Mouse (Mus musculus) frontal cortex, postnatal 36 days (tissue): Measurements from ENCODE around the gene Hunk.

ENCODE experiments used
- DNase-seq, 2 experiments: peaks; one replicate each; pipeline ENCODE4 v3.0.0; 2022; ENCODE audit warnings: low spot score in 2 of 2

The Hunk gene

GRCm38 (mm10) chr16:90385688-90386513, at the start of gene Hunk:
Gene Hunk (plus strand): TSS chr16:90386013.
- DNase-seq: peak; percentile 70 to 73

DNA sequence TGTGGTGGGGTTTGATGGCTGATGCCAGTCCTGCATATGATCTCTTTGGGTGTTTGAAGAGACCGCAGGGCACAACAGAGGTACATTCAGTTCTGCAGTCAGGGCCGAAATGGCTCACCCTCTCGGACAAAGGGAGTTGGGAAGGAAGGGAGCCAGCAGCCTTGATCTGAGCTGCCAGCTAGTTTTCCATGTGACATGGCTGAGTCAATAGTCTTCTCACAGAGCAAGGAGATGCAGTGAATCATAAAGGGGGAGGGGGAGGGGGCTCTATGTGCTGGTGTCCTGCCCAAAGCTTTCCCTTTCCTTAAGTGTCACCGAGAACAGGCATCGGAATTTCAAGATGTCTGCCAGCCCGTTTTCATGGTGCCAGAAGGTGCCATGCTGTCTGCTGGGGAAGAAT, 46.8 kb upstream of the Hunk start:
- no peak for DNase-seq

DNA sequence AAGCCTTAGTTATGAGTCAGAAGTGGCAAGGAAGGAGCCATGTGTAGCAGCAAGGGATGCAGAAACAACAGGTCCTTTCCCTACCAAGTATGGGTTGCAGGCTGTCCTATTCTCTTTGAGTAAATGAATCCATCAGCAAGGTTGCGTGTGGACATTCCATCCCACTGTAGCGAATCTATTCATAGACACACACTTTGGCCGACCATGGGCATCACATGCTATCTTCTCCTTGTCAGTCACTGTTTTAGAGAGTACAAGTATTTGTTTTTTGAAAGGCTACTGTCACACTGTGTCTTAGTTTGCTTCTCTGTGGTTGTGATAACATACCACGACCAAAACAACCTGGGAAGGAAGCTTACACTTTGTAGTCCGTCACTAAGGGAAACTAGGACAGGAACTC, 44.7 kb upstream of the Hunk start:
- no peak for DNase-seq

DNA sequence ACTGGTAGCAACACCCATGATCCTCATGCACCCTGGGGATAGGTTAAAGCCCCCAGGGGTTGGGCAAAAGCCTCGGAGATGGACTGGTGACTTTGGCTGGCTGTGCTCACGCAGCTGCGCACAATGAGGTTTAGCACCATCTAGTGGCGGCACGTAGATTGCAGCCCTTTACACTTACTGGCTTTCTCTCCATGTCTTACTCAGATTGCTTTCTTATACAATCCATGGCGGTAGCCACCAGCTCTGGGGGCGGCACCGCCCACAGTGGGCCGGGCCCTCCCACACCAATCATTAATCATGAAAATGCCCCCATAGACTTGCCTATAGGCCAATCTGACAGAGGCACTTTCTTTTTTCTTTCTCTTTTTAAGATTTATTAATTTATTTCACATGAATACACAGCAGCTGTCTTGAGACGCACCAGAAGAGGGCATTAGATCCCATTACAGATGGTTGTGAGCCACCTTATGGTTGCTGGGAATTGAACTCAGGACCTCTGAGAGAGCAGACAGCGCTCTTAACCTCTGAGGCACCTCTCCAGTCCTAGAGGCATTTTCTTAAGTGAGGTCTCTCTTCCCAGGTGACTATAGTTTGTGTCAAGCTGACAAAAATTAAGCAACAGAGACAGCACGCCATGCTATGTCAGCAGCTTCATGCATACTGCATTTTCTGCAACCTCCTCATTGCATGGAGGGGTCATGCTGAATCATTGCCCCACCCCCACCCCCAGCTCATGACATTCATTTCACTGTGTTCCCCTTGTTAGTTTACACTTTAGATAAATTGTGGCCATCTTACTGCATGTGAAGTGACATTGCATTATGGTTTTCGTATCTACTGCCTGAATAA, 35.9 kb upstream of the Hunk start:
- DNase-seq: peak; percentile 56 to 87

GRCm38 (mm10) chr16:90351726-90352125, 34.1 kb upstream of the Hunk start:
- peak in 1 of 2 experiments; percentile 49 for DNase-seq

- peak in 1 of 2 experiments; percentile 20 for DNase-seq
Measured at GRCm38 (mm10) chr16:90352691-90353090, 33.1 kb upstream of the Hunk start.

GRCm38 (mm10) chr16:90353156-90353555, 32.7 kb upstream of the Hunk start:
- DNase-seq: peak in 1 of 2 experiments; percentile 43

- DNase-seq: no peak
Measured at GRCm38 (mm10) chr16:90359329-90359728, 26.5 kb upstream of the Hunk start.

DNA sequence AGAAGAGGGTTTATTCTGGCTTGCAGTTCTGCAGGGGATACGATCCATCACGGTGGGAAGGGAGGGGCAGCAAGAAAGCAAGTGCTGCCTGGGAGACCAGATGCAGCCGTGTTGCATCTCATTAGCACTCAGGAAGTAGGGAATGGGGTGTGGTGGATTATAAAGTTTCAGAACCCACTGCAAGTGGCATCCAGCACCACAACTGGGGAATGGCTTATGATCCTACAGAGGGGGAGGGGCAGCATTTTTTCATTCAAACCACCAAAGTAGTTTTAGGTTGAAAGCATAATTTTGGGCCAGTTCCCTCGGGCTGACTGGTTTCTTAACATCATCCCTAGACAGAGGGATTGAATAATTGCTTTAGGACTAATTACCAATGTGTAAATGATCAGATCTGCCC, 26.1 kb upstream of the Hunk start:
- no peak for DNase-seq

DNA sequence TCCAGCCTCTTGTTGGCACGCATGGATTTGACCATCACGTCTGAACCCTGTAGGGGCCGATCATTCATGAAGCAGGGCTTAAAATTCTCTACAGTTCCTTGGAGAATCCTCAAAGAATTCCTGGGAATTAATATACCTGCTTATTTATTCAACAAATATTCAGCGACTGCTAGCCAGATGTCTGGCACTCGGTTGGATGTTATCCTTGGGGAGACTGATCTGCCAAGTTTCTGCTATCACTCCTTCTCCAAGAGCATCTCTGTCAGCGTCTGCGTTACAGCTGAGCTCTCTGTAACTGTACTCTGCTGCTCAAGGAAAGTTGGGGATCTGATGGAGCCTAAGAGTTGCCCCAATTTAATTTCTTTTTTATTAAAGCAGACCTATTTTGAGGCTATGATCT, 25.5 kb upstream of the Hunk start:
- DNase-seq: no peak

DNA sequence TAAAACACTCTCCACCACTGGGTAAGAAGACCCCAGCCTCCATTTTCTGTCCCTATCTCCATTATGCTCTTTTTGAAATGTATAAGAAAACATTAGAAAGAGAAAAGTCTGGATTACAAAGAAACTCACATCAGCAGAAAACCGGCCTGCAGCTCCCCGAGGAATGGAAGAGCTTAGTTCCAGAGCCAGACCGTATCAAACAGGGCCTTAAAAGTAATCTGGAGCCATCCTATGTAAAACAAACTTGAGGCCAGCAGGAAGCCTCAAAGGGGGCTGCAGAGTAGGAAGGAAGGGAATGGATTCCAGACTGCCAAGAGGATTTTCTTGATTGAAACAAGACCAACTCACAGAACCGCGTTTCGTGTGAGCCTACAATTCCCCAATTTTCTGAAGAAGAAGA, 22.9 kb upstream of the Hunk start:
- no peak for DNase-seq

GRCm38 (mm10) chr16:90379897-90380296, 5.9 kb upstream of the Hunk start:
- DNase-seq: peak; percentile 70 to 76

DNA sequence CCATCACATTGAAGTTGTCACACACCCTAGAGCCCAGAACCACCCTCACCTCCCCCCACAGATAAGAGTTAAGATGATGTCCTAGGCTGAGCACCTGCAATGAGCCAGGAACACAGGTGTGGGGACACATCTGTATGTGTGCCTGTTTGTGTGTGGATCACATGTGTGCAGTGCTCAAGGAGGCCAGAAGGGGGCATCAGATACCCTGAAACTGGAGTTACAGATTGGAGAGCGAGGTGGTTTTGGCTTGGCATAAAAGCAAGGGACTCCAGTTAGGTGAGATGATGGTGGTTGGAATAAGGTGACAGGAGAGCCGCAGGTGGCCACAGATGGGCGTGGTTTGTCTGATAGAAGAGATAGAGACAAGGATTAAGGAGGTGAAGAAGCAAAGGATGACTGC, 4.2 kb upstream of the Hunk start:
- DNase-seq: no peak

DNA sequence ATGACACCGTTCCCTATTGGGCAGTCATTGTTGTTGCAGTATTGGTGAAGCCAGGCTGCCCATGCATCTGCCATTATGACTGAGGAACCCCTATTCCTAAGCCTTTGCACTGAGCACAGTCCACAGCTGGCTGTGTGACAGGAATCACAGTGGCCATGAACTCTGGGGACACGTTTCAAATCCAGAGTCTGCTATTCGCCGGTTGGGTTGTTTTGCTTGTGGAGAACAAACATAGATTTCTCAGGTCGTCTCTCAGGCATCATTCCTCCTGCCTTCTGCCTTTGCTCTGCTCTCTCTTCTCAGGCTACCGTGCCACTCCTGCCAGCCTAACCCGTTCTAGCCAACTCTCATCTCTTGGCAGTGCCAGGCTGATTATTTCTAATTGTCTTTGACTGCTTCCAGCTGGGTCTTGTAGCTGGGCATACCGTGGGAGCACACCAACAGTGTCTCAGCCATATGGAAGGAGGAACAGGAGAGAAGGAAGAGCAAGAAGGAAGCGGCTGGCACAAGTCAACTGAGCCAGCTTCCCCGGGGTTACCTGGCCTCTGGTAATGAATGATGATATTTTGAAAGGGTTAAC, 3.0 kb upstream of the Hunk start:
- no peak for DNase-seq

- no peak for DNase-seq
Measured at GRCm38 (mm10) chr16:90384058-90384457, 1.8 kb upstream of the Hunk start.

- DNase-seq: peak in 1 of 2 experiments; percentile 16
Measured at GRCm38 (mm10) chr16:90384846-90385245, 967 bp upstream of the Hunk start.

DNA sequence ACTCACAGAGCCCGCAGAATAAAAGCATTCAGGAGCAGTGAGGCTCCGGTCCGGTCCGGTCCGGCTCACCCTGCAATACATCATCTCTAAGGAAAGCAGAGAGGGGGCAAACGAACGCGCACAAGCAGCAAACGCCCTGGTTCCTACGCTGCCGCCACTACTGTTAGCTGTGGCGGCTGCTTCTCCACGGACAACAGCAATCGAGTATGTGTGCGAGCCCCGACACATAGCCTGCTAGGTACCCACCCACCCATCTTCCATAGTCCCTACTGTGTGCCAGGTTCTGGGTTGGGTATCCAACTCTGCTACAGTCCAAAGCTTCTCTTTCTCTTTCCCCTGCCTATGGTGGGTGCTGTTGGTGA, 506 bp upstream of the Hunk start:
- DNase-seq: no peak

- peak; percentile 41 to 42 for DNase-seq
Measured at GRCm38 (mm10) chr16:90386514-90387160, 824 bp downstream of the Hunk start.

GRCm38 (mm10) chr16:90387161-90387671, 1.4 kb downstream of the Hunk start:
- DNase-seq: peak; percentile 21 to 37

DNA sequence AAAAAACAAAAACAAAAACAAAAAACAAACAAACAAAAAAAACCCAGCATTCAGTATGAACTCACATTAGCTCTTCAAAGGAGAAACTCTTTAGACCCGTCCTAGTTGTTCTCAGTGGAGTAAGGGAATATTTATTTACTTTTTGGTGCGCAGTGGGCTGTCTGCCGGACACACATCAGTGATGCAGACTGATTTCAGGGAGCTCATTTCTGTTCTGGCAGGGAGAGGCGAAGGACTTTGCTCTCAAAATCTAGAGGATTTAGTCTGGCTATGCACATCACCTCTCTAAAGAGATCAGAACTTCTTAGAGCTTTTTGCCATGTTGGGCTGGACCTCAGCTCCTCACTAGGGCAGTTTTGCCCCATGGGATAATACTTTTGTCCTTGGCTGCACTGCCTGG, 2.1 kb downstream of the Hunk start:
- no peak for DNase-seq

DNA sequence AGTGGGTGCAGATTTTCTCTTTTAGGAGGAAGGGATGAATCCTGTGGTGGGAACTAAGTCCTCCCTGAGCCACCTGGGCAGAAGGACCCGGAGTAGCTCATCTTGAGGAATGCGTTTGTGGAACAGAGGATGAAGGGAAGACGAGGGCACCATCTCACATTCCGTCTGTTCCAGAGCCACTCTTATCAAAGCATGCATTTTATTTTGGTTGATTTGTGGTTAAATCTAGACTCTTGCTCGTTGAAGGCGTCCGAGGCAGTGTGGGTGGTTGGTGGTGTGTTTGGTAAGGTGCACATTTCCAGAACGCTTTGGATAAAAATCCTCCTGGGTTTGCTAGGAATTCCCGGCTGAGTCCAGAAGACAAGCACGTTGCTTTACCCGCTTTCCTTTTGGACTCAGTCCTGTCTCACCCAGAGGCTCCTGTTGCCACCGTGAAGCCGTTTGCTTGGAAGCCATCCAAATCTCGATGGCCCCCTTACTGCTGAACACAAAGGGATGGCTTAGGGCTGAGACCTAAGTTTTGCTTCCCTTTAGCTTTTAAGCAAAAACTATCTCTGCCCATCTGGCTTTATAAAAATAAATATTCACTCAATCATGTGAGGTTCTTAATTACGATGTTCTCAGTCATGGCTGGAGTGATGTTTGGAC, 3.4 kb downstream of the Hunk start:
- peak; percentile 27 to 63 for DNase-seq
